Mouse (Mus musculus) forebrain, postnatal 0 days (tissue): ENCODE results near the gene Ip6k2. TPM values are rescaled to one million over a fixed set of nuclear protein-coding genes. Genes with fewer than 3 reads are reported as not detected.

Source experiments
- ATAC-seq: fragments of 200-750 bp; cut with Nextera tagmentation; 2 replicates; pipeline ENCODE4 v1.8.0; 2017; ENCODE audit warnings: mild to moderate bottlenecking, moderate library complexity
- DNase-seq: peaks from one replicate; pipeline ENCODE4 v3.0.0-alpha.2; 2015
- H3K27ac ChIP-seq: fragments of 300-500 bp; sonication (generic); 2 replicates; pipeline ENCODE4 v1.5.1; 2014; ENCODE audit warnings: low read depth, mild to moderate bottlenecking, antibody characterized with exemption, low read length, moderate library complexity, mixed read lengths
- H3K27me3 ChIP-seq: fragments of 300-500 bp; sonication (generic); 2 replicates; pipeline ENCODE4 v1.6.1; 2014; ENCODE audit warnings: mild to moderate bottlenecking, low read length, mixed read lengths; ENCODE audit not compliant: insufficient read depth
- H3K36me3 ChIP-seq: fragments of 300-500 bp; sonication (generic); 2 replicates; pipeline ENCODE4 v1.6.1; 2014; ENCODE audit warnings: mild to moderate bottlenecking, moderate library complexity; ENCODE audit not compliant: insufficient read depth
- H3K4me1 ChIP-seq: fragments of 300-500 bp; sonication (generic); 2 replicates; pipeline ENCODE4 v1.6.1; 2014; ENCODE audit warnings: antibody characterized with exemption; ENCODE audit not compliant: insufficient read depth
- H3K4me2 ChIP-seq: fragments of 300-500 bp; sonication (generic); 2 replicates; pipeline ENCODE4 v1.6.1; 2014; ENCODE audit warnings: low read depth, mild to moderate bottlenecking, moderate library complexity
- H3K4me3 ChIP-seq: fragments of 300-500 bp; sonication (generic); 2 replicates; pipeline ENCODE4 v1.5.1; 2014; ENCODE audit warnings: low read depth, low read length, mixed read lengths
- H3K9ac ChIP-seq: fragments of 300-500 bp; sonication (generic); 2 replicates; pipeline ENCODE4 v1.6.1; 2014; ENCODE audit warnings: mild to moderate bottlenecking
- H3K9me3 ChIP-seq: fragments of 300-500 bp; sonication (generic); 2 replicates; pipeline ENCODE4 v1.6.1; 2016; ENCODE audit warnings: low read length
- CTCF ChIP-seq: sonication (generic); IDR thresholded peaks from 2 replicates; pipeline ENCODE4 v1.5.1; 2016; ENCODE audit warnings: antibody characterized with exemption, control low read depth, low read depth
- WGBS: fragments of 180-500 bp; shearing (Covaris S2); extraction: QIAGEN DNeasy Blood & Tissue Kit; methylation state at CpG from one replicate; pipeline ENCODE4 v1.1.7; 2014; 5-methylcytosine and 5-hydroxymethylcytosine counted together
- polyA plus RNA-seq: library from polyadenylated mRNA; unstranded; fragments of >200 nt; fragmentation: Nextera tagmentation; extraction: Ambion mirVana; gene quantifications from 2 replicates; pipeline ENCODE4 v1.2.1, GENCODE M21; 2015
- total RNA-seq: library from RNA; depleted of rRNA; stranded (reverse); fragments of >200 nt; gene quantifications from 2 replicates; pipeline ENCODE4 v1.2.3, GENCODE M21; 2014

Gene Ip6k2
- total and polyA plus RNA-seq, 2 experiments from 2014 or later: 140 to 218 TPM

GRCm38 (mm10) chr9:108759121-108759520 lies 24.5 kb upstream of the Ip6k2 start:
- Histone ChIP-seq H3K4me2 (no peak overlapping the region), H3K9ac (no peak overlapping the region), H3K9me3 (no peaks in the 10 kb centered on the region), H3K36me3 (no peaks in the 10 kb centered on the region), H3K4me1 (no peaks in the 10 kb centered on the region), H3K4me3 (no peak overlapping the region), H3K27ac (no peak overlapping the region), H3K27me3 (no peaks in the 10 kb centered on the region)
- no peak for DNase-seq
- TF ChIP-seq CTCF: no peak
- 96% methylated on average over 20 of the region's 20 CpGs for WGBS
- ATAC-seq: no peak

- H3K27ac ChIP-seq: no peak overlapping the region
- H3K4me1 ChIP-seq: no peaks in the 10 kb centered on the region
- peak; percentile 72 for TF ChIP-seq CTCF
- H3K4me2 ChIP-seq: no peak overlapping the region
- H3K9ac ChIP-seq: no peak overlapping the region
- no peaks in the 10 kb centered on the region for H3K36me3 ChIP-seq
- H3K4me3 ChIP-seq: no peak overlapping the region
- H3K27me3 ChIP-seq: no peaks in the 10 kb centered on the region
- ATAC-seq (no peak), DNase-seq (peak; percentile 35)
- 67% methylated on average over 2 of the region's 2 CpGs for WGBS
- H3K9me3 ChIP-seq: no peaks in the 10 kb centered on the region
These were observed 23.8 kb upstream of the Ip6k2 start for GRCm38 (mm10) chr9:108759805-108760204.

DNA sequence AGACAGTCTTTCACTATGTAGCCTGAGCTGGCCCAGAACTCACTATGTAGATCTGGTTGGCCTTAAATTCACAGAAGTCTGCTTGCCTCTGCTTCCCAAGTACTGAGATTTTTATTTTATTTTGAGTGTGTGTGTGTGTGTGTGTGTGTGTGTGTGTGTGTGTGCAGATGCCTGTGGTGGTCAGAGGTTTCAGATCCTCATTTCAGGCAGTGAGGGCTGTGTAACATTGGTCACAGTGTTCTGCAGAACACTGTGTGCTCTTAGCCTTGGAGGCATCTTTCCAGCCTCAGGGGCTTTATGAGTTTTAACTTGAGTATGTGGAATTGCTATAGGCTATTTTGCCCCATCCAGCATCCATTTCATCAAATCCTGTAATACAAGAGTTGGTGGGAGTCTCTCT lies 22.0 kb upstream of the Ip6k2 start:
- no peak for ATAC-seq

GRCm38 (mm10) chr9:108764971-108765370 lies 18.6 kb upstream of the Ip6k2 start:
- Histone ChIP-seq H3K4me1 (no peaks in the 10 kb centered on the region), H3K9ac (no peak overlapping the region), H3K9me3 (no peaks in the 10 kb centered on the region), H3K27ac (no peak overlapping the region), H3K36me3 (no peaks in the 10 kb centered on the region), H3K27me3 (no peaks in the 10 kb centered on the region; the same call in 1 of the 2 replicates), H3K4me2 (no peak overlapping the region), H3K4me3 (no peak overlapping the region)
- ATAC-seq (no peak), DNase-seq (no peak)
- TF ChIP-seq CTCF: no peak
- 79% methylated on average over 10 of the region's 10 CpGs for WGBS

More for the DNA sequence above, 22.0 kb upstream of the Ip6k2 start:
- no peaks in the 10 kb centered on the region; the same call in 1 of the 2 replicates for H3K27me3 ChIP-seq
- no peak overlapping the region for H3K4me2 ChIP-seq
- no peak overlapping the region for H3K9ac ChIP-seq
- H3K36me3 ChIP-seq: no peaks in the 10 kb centered on the region
- no peak for TF ChIP-seq CTCF
- H3K27ac ChIP-seq: no peak overlapping the region
- H3K4me1 ChIP-seq: no peaks in the 10 kb centered on the region
- DNase-seq: no peak
- no peak overlapping the region for H3K4me3 ChIP-seq
- H3K9me3 ChIP-seq: no peaks in the 10 kb centered on the region

GRCm38 (mm10) chr9:108776614-108777013 lies 7.0 kb upstream of the Ip6k2 start:
- Histone ChIP-seq H3K4me2 (no peak overlapping the region), H3K27ac (no peak overlapping the region), H3K36me3 (no peaks in the 10 kb centered on the region), H3K9ac (no peak overlapping the region), H3K4me1 (no peaks in the 10 kb centered on the region), H3K27me3 (no peaks in the 10 kb centered on the region), H3K4me3 (no peak overlapping the region), H3K9me3 (no peaks in the 10 kb centered on the region)
- no peak for ATAC-seq
- no peak for TF ChIP-seq CTCF
- DNase-seq: no peak
- WGBS: 92% methylated on average over 4 of the region's 4 CpGs

DNA sequence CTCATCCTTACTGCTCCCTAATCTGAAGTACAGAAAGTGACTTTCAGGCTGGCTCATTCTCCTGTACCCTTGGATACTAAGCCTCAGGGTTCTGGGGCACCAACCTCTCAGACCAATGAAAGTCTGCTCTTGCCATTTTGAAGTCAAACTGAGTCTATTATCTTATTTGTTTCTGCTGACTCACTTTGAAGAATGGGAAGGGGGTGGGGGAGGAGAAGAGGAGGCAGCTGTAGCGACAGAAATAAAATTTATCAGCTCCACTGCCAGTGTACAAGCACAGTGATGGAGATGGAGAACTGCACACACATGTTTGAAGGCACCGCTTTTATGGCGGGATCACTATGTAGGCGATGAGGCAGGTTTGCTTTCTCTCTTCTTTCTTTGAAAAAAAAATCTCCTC lies 6.3 kb upstream of the Ip6k2 start:
- H3K27me3 ChIP-seq: no peaks in the 10 kb centered on the region
- H3K4me3 ChIP-seq: no peak overlapping the region
- DNase-seq (no peak), ATAC-seq (no peak)
- no peaks in the 10 kb centered on the region for H3K9me3 ChIP-seq
- no peak overlapping the region for H3K27ac ChIP-seq
- no peak overlapping the region for H3K4me2 ChIP-seq
- no peaks in the 10 kb centered on the region for H3K36me3 ChIP-seq
- 77% methylated on average over 4 of the region's 4 CpGs for WGBS
- no peak overlapping the region for H3K9ac ChIP-seq
- TF ChIP-seq CTCF: no peak
- H3K4me1 ChIP-seq: no peaks in the 10 kb centered on the region

GRCm38 (mm10) chr9:108780959-108781358 lies 2.6 kb upstream of the Ip6k2 start:
- no peak for ATAC-seq
- no peak overlapping the region for H3K4me3 ChIP-seq
- no peak for TF ChIP-seq CTCF

DNA sequence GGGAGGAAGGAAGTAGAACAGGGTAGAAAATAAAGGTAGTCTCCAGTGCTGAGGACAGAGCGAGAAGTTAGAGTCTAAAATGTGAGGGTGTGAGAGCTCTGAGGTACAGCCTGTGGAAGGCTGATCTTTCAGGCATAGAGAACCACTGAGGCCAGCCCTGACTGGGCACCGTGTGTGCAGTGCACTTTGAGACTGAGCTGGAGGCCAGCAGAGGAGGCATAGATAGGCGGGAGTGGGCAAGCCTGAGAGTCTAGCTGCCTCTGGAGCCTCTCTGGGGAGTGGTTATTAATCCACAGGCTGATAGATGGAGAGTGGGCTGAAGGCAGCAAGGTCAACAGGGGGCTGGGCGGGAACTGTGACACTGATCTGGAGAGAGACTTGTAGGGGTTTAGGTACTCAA lies 1.7 kb upstream of the Ip6k2 start:
- Histone ChIP-seq H3K9me3 (no peaks in the 10 kb centered on the region), H3K9ac (no peak overlapping the region), H3K27me3 (no peaks in the 10 kb centered on the region), H3K4me2 (no peak overlapping the region), H3K4me1 (peaks cover 16% of the 10 kb centered on the region), H3K4me3 (no peak overlapping the region), H3K27ac (no peak overlapping the region), H3K36me3 (no peaks in the 10 kb centered on the region)
- DNase-seq (no peak), ATAC-seq (no peak)
- no peak for TF ChIP-seq CTCF
- WGBS: 73% methylated on average over 4 of the region's 4 CpGs

More at GRCm38 (mm10) chr9:108780959-108781358, 2.6 kb upstream of the Ip6k2 start:
- Histone ChIP-seq H3K9ac (no peak overlapping the region), H3K27ac (no peak overlapping the region), H3K9me3 (no peaks in the 10 kb centered on the region), H3K4me1 (peaks cover 10% of the 10 kb centered on the region), H3K36me3 (no peaks in the 10 kb centered on the region), H3K4me2 (no peak overlapping the region), H3K27me3 (no peaks in the 10 kb centered on the region)
- 65% methylated on average over 5 of the region's 5 CpGs for WGBS
- DNase-seq: no peak
